ENCODE assay signal across 8 mouse cellular contexts in the genomic region with DNA sequence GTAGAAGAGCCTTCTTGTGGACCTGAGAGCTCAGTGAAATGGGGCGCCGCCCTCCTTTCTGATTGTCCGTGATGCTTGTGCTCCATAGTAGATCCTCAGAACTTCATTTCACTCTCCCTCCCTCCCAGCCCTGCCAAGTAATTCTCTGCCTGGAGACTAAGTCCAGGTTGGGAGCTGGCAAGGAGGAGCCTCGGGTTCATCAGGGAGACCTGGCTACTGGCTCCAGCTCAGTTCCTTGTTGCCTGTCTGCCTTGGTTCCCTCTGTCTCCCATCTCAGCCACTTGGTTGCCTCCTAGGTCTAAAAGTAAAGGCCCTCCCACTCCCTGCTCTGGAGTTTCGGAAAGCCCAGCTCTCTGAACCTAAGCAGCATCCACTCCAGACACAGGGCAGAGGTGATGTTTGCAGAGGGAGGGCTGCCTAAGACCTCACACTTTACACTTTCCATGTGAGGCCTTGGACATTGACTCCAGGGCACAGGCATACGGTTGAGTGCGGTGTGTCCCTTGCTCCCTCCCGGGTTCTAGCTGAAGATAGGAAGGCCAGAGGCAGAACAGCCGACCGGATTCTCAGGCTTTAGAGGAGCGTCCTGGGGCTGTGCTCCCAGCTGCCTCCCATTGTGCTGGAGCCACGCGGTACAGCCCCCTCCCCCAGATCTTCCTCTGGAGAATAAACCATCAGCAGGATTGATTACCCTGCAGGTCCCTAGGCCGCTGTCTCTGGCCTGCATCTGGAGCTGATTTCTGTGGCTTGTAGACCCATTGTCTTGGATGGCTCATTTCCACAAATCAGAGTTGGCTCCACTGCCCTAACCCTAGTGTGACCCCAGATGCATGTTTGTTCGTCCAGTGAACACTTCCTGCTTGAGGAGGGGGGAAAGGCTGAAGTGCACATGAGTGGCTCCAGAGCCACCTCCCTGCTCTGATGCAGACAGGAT.
DNase-seq lines count a peak whose midpoint lies in the region; ATAC-seq lines count a peak whose summit lies in the region.

No protein-coding gene starts in this region.

- no peak overlapping the region for H3K9ac ChIP-seq in forebrain, embryonic 16.5 days (replicated peaks; ENCODE audit: low read depth, low read length)
- H3K9ac ChIP-seq in intestine, embryonic 16.5 days (ENCODE audit: low read depth, low read length) = peak overlapping the region; percentile 34; the same call in 1 of the 2 replicates
- 0 out of 2 replicates have a peak overlapping the region, but pooled peaks have one; percentile 0 for H3K9ac ChIP-seq in midbrain, embryonic 14.5 days (replicated peaks; ENCODE audit: low read length)

- H3K4me2 ChIP-seq in forebrain, embryonic 16.5 days (ENCODE audit: low read length) = no peak overlapping the region
- H3K4me2 ChIP-seq in intestine, embryonic 16.5 days (ENCODE audit: low read depth, low read length) = 0 out of 2 replicates have a peak overlapping the region, but pooled peaks have one; percentile 8
- H3K4me2 ChIP-seq in midbrain, embryonic 14.5 days (ENCODE audit: low read length) = 0 out of 2 replicates have a peak overlapping the region, but pooled peaks have one; percentile 7

- H3K4me3 ChIP-seq in forebrain, embryonic 16.5 days (replicated peaks; ENCODE audit: low read length) = no peak overlapping the region
- no peak overlapping the region for H3K4me3 ChIP-seq in intestine, embryonic 16.5 days (ENCODE audit: low read length)
- H3K4me3 ChIP-seq in midbrain, embryonic 14.5 days (replicated peaks; ENCODE audit: low read depth, low read length) = no peak overlapping the region

- DNase-seq in embryo, embryonic 10 days (ENCODE audit: low spot score) = peak; percentile 90
- no peak for DNase-seq in midbrain, embryonic 14.5 days
- no peak for DNase-seq in left cerebral cortex, postnatal 36 days (ENCODE audit: low spot score in 2 of 2)
- no peak for DNase-seq in thymus, postnatal 10 days (ENCODE audit: low spot score in 2 of 2)
- DNase-seq in urinary bladder, postnatal 36 days (ENCODE audit: low spot score in 2 of 2) = no peak
- DNase-seq in urinary bladder, postnatal 25 days (ENCODE audit: low spot score) = no peak

- H3K9me3 ChIP-seq in forebrain, embryonic 16.5 days (ENCODE audit: control insufficient read depth, low read length) = no peaks in the 10 kb centered on the region
- no peaks in the 10 kb centered on the region for H3K9me3 ChIP-seq in intestine, embryonic 16.5 days (ENCODE audit: control insufficient read depth, low read length)
- no peaks in the 10 kb centered on the region for H3K9me3 ChIP-seq in midbrain, embryonic 14.5 days (ENCODE audit: control insufficient read depth, low read length)

- 39% methylated on average over 15 of the region's 15 CpGs for WGBS in forebrain, embryonic 16.5 days
- 21% methylated on average over 15 of the region's 15 CpGs for WGBS in intestine, embryonic 16.5 days
- 25% methylated on average over 15 of the region's 15 CpGs for WGBS in midbrain, embryonic 14.5 days

- no peaks in the 10 kb centered on the region for H3K27me3 ChIP-seq in forebrain, embryonic 16.5 days (replicated peaks; ENCODE audit: control insufficient read depth, insufficient read depth, low read length)
- H3K27me3 ChIP-seq in intestine, embryonic 16.5 days (replicated peaks; ENCODE audit: control insufficient read depth, insufficient read depth, low read length) = no peaks in the 10 kb centered on the region
- H3K27me3 ChIP-seq in midbrain, embryonic 14.5 days (ENCODE audit: control insufficient read depth, insufficient read depth, low read length) = no peaks in the 10 kb centered on the region

- H3K27ac ChIP-seq in forebrain, embryonic 16.5 days (ENCODE audit: low read length) = peak overlapping the region; percentile 89
- H3K27ac ChIP-seq in intestine, embryonic 16.5 days (ENCODE audit: low read length) = peak overlapping the region; percentile 75
- peak overlapping the region; percentile 39 for H3K27ac ChIP-seq in midbrain, embryonic 14.5 days (replicated peaks; ENCODE audit: low read depth, low read length)

- intact Hi-C loops in left cerebral cortex, postnatal 36 days (cut with DNase I) = no loop called here

- no peak for ATAC-seq in forebrain, embryonic 16.5 days
- peak; percentile 47 for ATAC-seq in intestine, embryonic 16.5 days
- no peak for ATAC-seq in midbrain, embryonic 14.5 days (ENCODE audit: low FRiP score, low TSS enrichment)

- no peaks in the 10 kb centered on the region for H3K36me3 ChIP-seq in forebrain, embryonic 16.5 days (ENCODE audit: control insufficient read depth, insufficient read depth)
- H3K36me3 ChIP-seq in intestine, embryonic 16.5 days (ENCODE audit: control insufficient read depth, insufficient read depth, low read length) = no peaks in the 10 kb centered on the region
- H3K36me3 ChIP-seq in midbrain, embryonic 14.5 days (ENCODE audit: control insufficient read depth, insufficient read depth, low read length) = 0 out of 2 replicates have a peak, but pooled peaks cover 3% of the 10 kb centered on the region

- peaks cover 76% of the 10 kb centered on the region for H3K4me1 ChIP-seq in forebrain, embryonic 16.5 days (replicated peaks; ENCODE audit: control insufficient read depth, insufficient read depth, low read length)
- peaks cover 63% of the 10 kb centered on the region for H3K4me1 ChIP-seq in intestine, embryonic 16.5 days (ENCODE audit: control insufficient read depth, insufficient read depth, low read length)
- peaks cover 94% of the 10 kb centered on the region for H3K4me1 ChIP-seq in midbrain, embryonic 14.5 days (ENCODE audit: control insufficient read depth, insufficient read depth, low read length)

Comparison
In these comparisons a context has a peak if more than half of its experiments do, and no peak if none do; other contexts are left out.
1. H3K27ac ChIP-seq: peak in every context shown above with its lines; median percentile 89 in forebrain, embryonic 16.5 days; 75 in intestine, embryonic 16.5 days; 39 in midbrain, embryonic 14.5 days.